Mouse (Mus musculus) limb, embryonic 10.5 days (tissue): ENCODE measurements around the gene Zfand2a. TPM values are rescaled to one million over a fixed set of nuclear protein-coding genes. Genes with fewer than 3 reads are reported as not detected.

Experiments used
- polyA plus RNA-seq: library from polyadenylated mRNA; unstranded; fragments of >200 nt; fragmentation: Nextera tagmentation; extraction: Ambion mirVana; gene quantifications from 2 replicates; pipeline ENCODE4 v1.2.1, GENCODE M21; 2016

The Zfand2a gene
- polyA plus RNA-seq, 1 experiment from 2014 or later, result 12.8 TPM

Other genes with a start within 250 kb of the Zfand2a start
- 196 and 215 TPM in 2 replicates for gene Get4, start 232.2 kb downstream of the Zfand2a start, polyA plus RNA-seq
- 0.26 and 0.46 TPM in 2 replicates for gene Adap1, start 158.9 kb downstream of the Zfand2a start, polyA plus RNA-seq
- gene Cox19, start 133.1 kb downstream of the Zfand2a start, polyA plus RNA-seq, result 110 and 118 TPM in 2 replicates
- not detected in 2 replicates for gene Cyp2w1, start 131.9 kb downstream of the Zfand2a start, polyA plus RNA-seq
- gene Gpr146, start 106.9 kb downstream of the Zfand2a start, polyA plus RNA-seq, result 2.2 and 2.3 TPM in 2 replicates
- gene C130050O18Rik, start 79.3 kb downstream of the Zfand2a start, polyA plus RNA-seq, result 0.16 and 0.56 TPM in 2 replicates
- 0.19 and 0.39 TPM in 2 replicates for gene Gper1, start 61.4 kb downstream of the Zfand2a start, polyA plus RNA-seq
- gene 3110082I17Rik, start 24.0 kb downstream of the Zfand2a start, polyA plus RNA-seq, result 51.6 and 60.2 TPM in 2 replicates
- 0.50 and 1.1 TPM in 2 replicates for gene Uncx, start 58.9 kb upstream of the Zfand2a start, polyA plus RNA-seq